Comparison of ENCODE assay signal across 14 mouse cellular contexts in genomic region chr12:98268441-98269369, GRCm38 (mm10). TPM values are rescaled to one million over a fixed set of nuclear protein-coding genes. Genes with fewer than 3 reads are reported as not detected.
DNase-seq lines count a peak whose midpoint lies in the region; ATAC-seq and TF ChIP-seq lines count a peak whose summit lies in the region.
"Had no signal": no experiment of that assay in that cellular context is flagged by ENCODE, and none has a peak within 500 bp of the region (broad histone marks: within the 10 kb centered on the region; RNA-seq: fewer than 3 reads in every experiment).

Gpr65 (plus strand) TSS chr12:98268635.

- TF ChIP-seq POLR2A in liver, adult 2 months (IDR thresholded peaks at IDR 0.05; ENCODE audit: extremely low read depth, insufficient read depth, low read length): no peak

- H3K27ac ChIP-seq in liver, adult 2 months (replicated peaks; ENCODE audit: insufficient read depth, low read depth, low read length): no peak within 1 kb of the TSS
- no peak within 1 kb of the TSS for H3K27ac ChIP-seq in forebrain, embryonic 10.5 days
- H3K27ac ChIP-seq: forebrain, embryonic 13.5 days; hindbrain, embryonic 10.5 days; liver, embryonic 14.5 days; midbrain, embryonic 15.5 days had no signal

- 83% methylated on average over 13 of the region's 13 CpGs for WGBS in liver, adult 2 months
- 92% methylated on average over 13 of the region's 13 CpGs for WGBS in forebrain, embryonic 10.5 days

- no peaks in the 10 kb centered on the region for H3K36me3 ChIP-seq in liver, adult 2 months (ENCODE audit: control insufficient read depth, insufficient read depth, low read length)
- no peaks in the 10 kb centered on the region for H3K36me3 ChIP-seq in forebrain, embryonic 10.5 days (replicated peaks)
- H3K36me3 ChIP-seq: hindbrain, embryonic 10.5 days; midbrain, embryonic 15.5 days had no signal

- no peaks in the 10 kb centered on the region for H3K27me3 ChIP-seq in liver, adult 2 months (ENCODE audit: control insufficient read depth, insufficient read depth, low read length)
- H3K27me3 ChIP-seq in forebrain, embryonic 10.5 days (ENCODE audit: poor library complexity, severe bottlenecking): no peaks in the 10 kb centered on the region
- H3K27me3 ChIP-seq: forebrain, embryonic 13.5 days; midbrain, embryonic 15.5 days had no signal

- peak within 1 kb of the TSS; percentile 49 for H3K4me3 ChIP-seq in liver, adult 2 months (ENCODE audit: insufficient read depth, low read depth, low read length)
- no peak within 1 kb of the TSS for H3K4me3 ChIP-seq in forebrain, embryonic 10.5 days
- H3K4me3 ChIP-seq: forebrain, embryonic 13.5 days; hindbrain, embryonic 10.5 days; midbrain, embryonic 15.5 days had no signal

- peak; percentile 41 for DNase-seq in liver, adult 2 months (ENCODE audit: extremely low read depth, low read depth, low spot score)
- no peak for DNase-seq in liver
- peak; percentile 44 to 46 for DNase-seq in natural killer cell, adult 2 months (ENCODE audit: low spot score in 2 of 2)
- DNase-seq in ovary, postnatal 10 days (ENCODE audit: low spot score): no peak
- no peak for DNase-seq in kidney, postnatal 10 days
- DNase-seq in forebrain, embryonic 10.5 days (ENCODE audit: extremely low spot score, low spot score): no peak
- DNase-seq: gastrocnemius, postnatal 14 days had no signal

- no peak within 1 kb of the TSS for H3K9ac ChIP-seq in liver, adult 2 months (ENCODE audit: low read depth, low read length)
- H3K9ac ChIP-seq: forebrain, embryonic 13.5 days; liver, embryonic 14.5 days; midbrain, embryonic 15.5 days had no signal

- H3K4me1 ChIP-seq in liver, adult 2 months (ENCODE audit: control insufficient read depth, insufficient read depth, low read length): no peaks in the 10 kb centered on the region
- 0 out of 2 replicates have a peak, but pooled peaks cover 5% of the 10 kb centered on the region for H3K4me1 ChIP-seq in forebrain, embryonic 10.5 days
- H3K4me1 ChIP-seq: forebrain, embryonic 13.5 days; midbrain, embryonic 15.5 days had no signal

- no peaks in the 10 kb centered on the region for H3K9me3 ChIP-seq in forebrain, embryonic 10.5 days
- H3K9me3 ChIP-seq: forebrain, embryonic 13.5 days; hindbrain, embryonic 10.5 days; midbrain, embryonic 15.5 days had no signal

- no peak for TF ChIP-seq CTCF in liver, adult 2 months (IDR thresholded peaks at IDR 0.05; ENCODE audit: low read depth, low read length)

- peak; percentile 60 for ATAC-seq in CD4-positive, CD25-positive, alpha-beta regulatory T cell, adult 4 months
- ATAC-seq in hematopoietic stem cell, adult 5-6 weeks (replicated peaks in 1 of 2; ENCODE audit: insufficient read depth in 1 of 2, low FRiP score in 2 of 2, low TSS enrichment in 1 of 2, low read depth in 1 of 2, poor library complexity in 2 of 2, severe bottlenecking in 2 of 2): peak; percentile 42 to 46; a peak in 3 of 4 replicates
- ATAC-seq: forebrain, embryonic 13.5 days; midbrain, embryonic 15.5 days had no signal

- H3K79me2 ChIP-seq in liver, adult 2 months (ENCODE audit: control insufficient read depth, insufficient read depth, low read length): no peaks in the 10 kb centered on the region

RNA-seq across cellular contexts. Expression of gene Gpr65, which starts in this region (rescaled TPM):
- total RNA-seq in liver, adult 2 months (2014; rRNA removed): 1.8 and 1.9 TPM in 2 replicates
- polyA plus RNA-seq in liver, adult 2 months (2012; rRNA removed): 0.58 and 1.0 TPM in 2 replicates
- polyA plus RNA-seq in CD4-positive, CD25-positive, alpha-beta regulatory T cell, adult 4 months (2017; shearing (Covaris generic)): 10 to 100 TPM; 55.8 to 64.6 TPM
- 40.7 and 45.8 TPM in 2 replicates for total RNA-seq in hematopoietic stem cell, adult 5-6 weeks (2017)
- polyA plus RNA-seq in forebrain, embryonic 10.5 days (2016; fragmentation: Nextera tagmentation; extraction: Ambion mirVana): 0.26 and 0.28 TPM in 2 replicates
- total RNA-seq: layer of hippocampus, postnatal 25 days had no signal

Comparison
In these comparisons a context has a peak if more than half of its experiments do, and no peak if none do; other contexts are left out.
1. RNA of gene Gpr65 (total RNA-seq): 40.7 to 45.8 TPM in hematopoietic stem cell, adult 5-6 weeks; 1.8 to 1.9 TPM in liver, adult 2 months; every median in the first group is over 10 times any median in the second.
2. RNA of gene Gpr65 (polyA plus RNA-seq): 55.8 to 64.6 TPM in CD4-positive, CD25-positive, alpha-beta regulatory T cell, adult 4 months; 0.58 to 1.0 TPM in liver, adult 2 months and 0.26 to 0.28 TPM in forebrain, embryonic 10.5 days; every median in the first group is over 10 times any median in the second.
3. DNase-seq: peak in liver, adult 2 months (single experiment) and natural killer cell, adult 2 months (2 of 2); none in liver (single experiment), ovary, postnatal 10 days (single experiment), kidney, postnatal 10 days (single experiment) and forebrain, embryonic 10.5 days (single experiment).